Comparison of ENCODE assay signal across 25 mouse cellular contexts in genomic region chr15:67904646-67905045, GRCm38 (mm10).
"Had no signal": no experiment of that assay in that cellular context is flagged by ENCODE, and none has a peak within 500 bp of the region (broad histone marks: within the 10 kb centered on the region; RNA-seq: fewer than 3 reads in every experiment).

No protein-coding gene starts in this region.

- H3K4me2 ChIP-seq: heart, embryonic 12.5 days; hindbrain, embryonic 12.5 days; hindbrain, embryonic 14.5 days; intestine, embryonic 15.5 days; limb, embryonic 12.5 days; liver, embryonic 11.5 days; liver, embryonic 13.5 days; liver, embryonic 15.5 days had no signal

- H3K36me3 ChIP-seq: heart, embryonic 10.5 days; heart, embryonic 12.5 days; hindbrain, embryonic 10.5 days; hindbrain, embryonic 12.5 days; intestine, embryonic 15.5 days; limb, embryonic 10.5 days; limb, embryonic 12.5 days; liver, embryonic 13.5 days; liver, embryonic 15.5 days had no signal

- H3K4me3 ChIP-seq: gastrocnemius, adult 2 months; heart, embryonic 10.5 days; heart, embryonic 12.5 days; hindbrain, embryonic 10.5 days; hindbrain, embryonic 12.5 days; intestine, embryonic 15.5 days; layer of hippocampus, adult 2 months; left cerebral cortex, adult 2 months; limb, embryonic 10.5 days; limb, embryonic 12.5 days; liver, embryonic 13.5 days; liver, embryonic 15.5 days had no signal

- H3K27ac ChIP-seq: gastrocnemius, adult 2 months; heart, embryonic 10.5 days; hindbrain, embryonic 10.5 days; hindbrain, embryonic 12.5 days; hindbrain, embryonic 14.5 days; intestine, embryonic 15.5 days; kidney, postnatal 0 days; layer of hippocampus, adult 2 months; left cerebral cortex, adult 2 months; limb, embryonic 10.5 days; limb, embryonic 12.5 days; liver, embryonic 13.5 days; liver, embryonic 15.5 days had no signal

- DNase-seq: gastrocnemius, adult 2 months; gastrocnemius, postnatal 10 days; gastrocnemius, postnatal 25 days; heart, adult 18-20 months; heart, postnatal 10 days; heart, postnatal 4 days; liver; liver, embryonic 13.5 days; liver, postnatal 0 days had no signal

- H3K4me1 ChIP-seq: heart, embryonic 10.5 days; heart, embryonic 12.5 days; hindbrain, embryonic 10.5 days; hindbrain, embryonic 12.5 days; intestine, embryonic 15.5 days; limb, embryonic 10.5 days; limb, embryonic 12.5 days; liver, embryonic 13.5 days; liver, embryonic 15.5 days had no signal

- H3K27me3 ChIP-seq: heart, embryonic 12.5 days; hindbrain, embryonic 12.5 days; intestine, embryonic 15.5 days; limb, embryonic 12.5 days; liver, embryonic 13.5 days; liver, embryonic 15.5 days had no signal

- H3K9ac ChIP-seq: heart, embryonic 12.5 days; hindbrain, embryonic 12.5 days; hindbrain, embryonic 14.5 days; intestine, embryonic 15.5 days; limb, embryonic 12.5 days; liver, embryonic 13.5 days; liver, embryonic 15.5 days; liver, postnatal 0 days had no signal

- H3K9me3 ChIP-seq: heart, embryonic 10.5 days; heart, embryonic 12.5 days; hindbrain, embryonic 10.5 days; hindbrain, embryonic 12.5 days; intestine, embryonic 15.5 days; limb, embryonic 10.5 days; limb, embryonic 12.5 days; liver, embryonic 13.5 days; liver, embryonic 15.5 days had no signal

- ATAC-seq: hindbrain, embryonic 16.5 days; inflammation-experienced regulatory T-cells, adult 6 months; intestine, embryonic 15.5 days; intestine, postnatal 0 days; liver, postnatal 0 days had no signal
